Mouse (Mus musculus): ENCODE results near the gene Mdga1.

GRCm38 (mm10) chr17:29990136-29990535, 20.2 kb upstream of the Mdga1 start:
- TF ChIP-seq CTCF (IDR thresholded peaks at IDR 0.05; ENCODE audit: low read depth, low read length) (no peak), TAL1 (conservative IDR thresholded peaks at IDR 0.05; ENCODE audit: low read depth, low read length) (no peak)
